Mouse (Mus musculus): ENCODE data around the gene Stat1.

Gene Stat1

DNA sequence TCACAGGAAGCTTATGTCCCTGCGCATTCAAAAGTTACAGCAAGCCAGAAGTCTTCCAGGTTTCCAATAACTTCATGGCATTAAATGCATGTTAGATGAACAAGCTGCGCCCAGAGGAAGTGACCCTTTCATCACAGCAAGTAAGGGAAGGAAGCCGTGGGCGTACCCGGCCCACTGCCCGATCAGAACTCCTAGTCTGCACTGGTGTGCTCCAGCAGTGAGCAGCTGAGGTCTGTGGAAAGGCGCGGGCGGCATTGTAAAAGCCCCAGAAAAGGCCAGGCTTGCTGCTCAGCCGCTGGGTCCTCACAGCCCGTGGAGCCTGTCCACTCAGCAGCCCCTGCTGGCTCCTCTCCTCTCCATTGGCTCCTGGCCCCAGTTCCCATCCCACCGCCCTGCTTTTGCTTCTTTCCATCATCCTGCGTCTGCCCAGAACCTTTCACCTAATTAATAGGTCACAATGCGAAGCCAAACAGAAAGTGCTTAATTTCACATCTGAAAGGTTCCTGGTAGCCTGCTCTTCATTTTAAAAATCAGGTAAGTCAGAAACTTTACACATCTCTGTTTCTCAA lies 47.5 kb downstream of the Stat1 start:
- peak; percentile 48 to 58 for DNase-seq

DNA sequence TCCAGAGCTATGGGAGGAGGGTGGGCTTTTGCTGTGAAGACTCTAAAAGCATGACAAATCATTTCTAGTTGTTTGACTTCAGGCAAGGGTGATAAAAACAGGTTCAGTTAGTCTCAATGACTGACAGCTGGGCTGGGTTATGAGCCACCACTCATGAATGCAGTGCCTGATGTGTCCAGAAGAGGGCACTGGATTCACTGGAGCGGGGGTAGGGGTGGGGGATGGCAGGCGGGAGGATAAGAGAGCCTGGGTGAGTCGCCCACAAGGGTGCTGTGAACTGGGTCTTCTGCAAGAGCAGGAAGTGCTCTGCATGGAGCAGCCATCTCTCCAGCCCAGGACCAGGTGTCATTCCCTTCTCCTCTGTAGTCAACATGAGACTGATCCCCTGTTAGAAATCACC lies 50.8 kb downstream of the Stat1 start:
- DNase-seq = peak in 1 of 2 experiments; percentile 54

DNA sequence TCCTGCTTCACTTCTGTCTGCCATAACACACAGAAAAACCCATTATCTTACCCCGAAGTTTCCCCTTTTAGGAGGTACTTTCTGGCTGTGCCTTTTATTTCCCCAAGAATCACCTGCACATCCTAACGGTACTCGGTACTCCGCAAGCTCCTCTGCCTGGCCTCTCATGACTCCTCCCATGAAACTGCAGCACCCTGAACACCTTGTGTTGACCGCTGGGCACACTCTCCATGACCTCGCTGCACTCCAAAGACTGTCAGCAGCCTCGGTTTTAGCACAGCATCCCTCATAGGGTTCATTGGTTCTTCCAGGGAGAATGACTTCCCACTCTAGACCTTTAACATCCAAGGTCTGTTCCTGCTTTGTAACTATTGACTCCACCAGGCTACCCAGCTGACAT lies 51.5 kb downstream of the Stat1 start:
- DNase-seq = no peak

DNA sequence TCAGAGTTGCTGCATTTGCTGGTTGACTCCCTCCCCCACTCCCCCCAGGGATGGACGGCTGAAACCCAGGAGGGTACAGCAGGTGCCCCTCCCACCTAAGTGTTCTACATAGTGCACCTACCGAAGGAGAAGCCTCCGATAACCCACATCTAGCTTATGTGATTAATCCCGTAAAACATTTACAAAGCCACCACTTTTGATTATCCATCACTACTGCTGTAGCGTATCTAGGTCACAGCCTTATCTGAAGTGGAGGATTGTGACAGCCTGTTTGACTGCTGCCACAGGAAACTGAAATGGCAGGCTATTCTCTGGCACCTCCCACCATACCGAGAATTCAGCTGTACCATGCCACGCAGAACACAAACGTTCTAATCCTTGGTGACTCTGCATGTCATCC lies 52.0 kb downstream of the Stat1 start:
- no peak for DNase-seq

DNA sequence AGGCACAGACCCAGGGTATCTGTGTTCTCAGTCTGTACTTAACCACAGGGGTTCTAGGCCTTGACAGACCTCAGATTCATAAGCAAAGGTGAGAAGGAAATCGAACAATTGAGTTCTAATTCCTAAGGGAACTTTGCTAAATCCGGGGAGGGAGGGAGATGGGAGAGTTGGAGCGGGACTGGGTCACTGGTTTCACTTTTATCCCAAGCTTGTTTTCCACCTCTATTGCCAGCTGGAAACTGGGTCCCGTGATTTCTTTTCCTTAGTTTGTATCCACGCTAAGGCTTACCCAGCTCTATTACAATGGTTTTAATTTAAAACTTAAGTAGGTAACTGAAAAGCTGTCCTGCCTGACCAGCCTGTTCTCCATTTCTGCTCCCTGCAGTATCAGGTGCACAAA lies 56.1 kb downstream of the Stat1 start:
- DNase-seq = no peak

DNA sequence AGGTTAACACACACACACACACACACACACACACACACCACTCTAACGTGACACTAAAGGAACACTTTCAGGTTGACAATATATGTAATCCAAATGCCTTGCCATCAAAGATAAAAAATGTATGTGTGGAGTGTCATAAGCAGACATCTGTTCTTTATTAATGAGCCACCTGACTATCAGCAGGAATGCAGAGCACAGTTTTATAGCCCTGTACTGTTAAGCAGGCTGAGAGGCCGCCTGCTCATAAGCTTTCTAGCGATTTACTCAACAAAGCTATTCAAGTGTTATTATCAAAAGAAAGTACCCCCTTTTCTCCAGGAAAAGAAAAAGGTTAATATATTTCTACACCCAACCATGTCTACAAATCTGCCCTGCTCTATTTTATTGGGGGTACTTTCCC lies 56.7 kb downstream of the Stat1 start:
- DNase-seq = no peak

DNA sequence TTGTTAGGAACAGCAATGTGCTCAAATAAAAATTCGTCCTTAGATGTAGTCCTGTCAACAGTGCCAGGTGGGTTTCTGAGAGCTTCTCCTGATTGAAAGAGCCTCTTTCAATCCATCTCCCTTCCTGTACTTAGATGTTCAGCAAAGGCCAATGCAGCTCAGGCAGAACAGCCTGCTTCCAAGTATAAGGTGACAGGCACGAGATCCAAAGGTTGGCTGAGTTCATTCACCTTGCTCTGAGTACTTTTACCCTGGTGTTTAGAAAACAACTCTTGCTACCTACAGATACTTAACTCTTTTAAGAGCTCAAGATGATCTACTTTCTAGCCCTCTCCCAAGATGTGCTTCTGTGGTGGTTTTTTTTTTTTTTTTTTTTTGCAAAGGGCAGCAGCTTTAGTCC lies 57.8 kb downstream of the Stat1 start:
- no peak for DNase-seq

DNA sequence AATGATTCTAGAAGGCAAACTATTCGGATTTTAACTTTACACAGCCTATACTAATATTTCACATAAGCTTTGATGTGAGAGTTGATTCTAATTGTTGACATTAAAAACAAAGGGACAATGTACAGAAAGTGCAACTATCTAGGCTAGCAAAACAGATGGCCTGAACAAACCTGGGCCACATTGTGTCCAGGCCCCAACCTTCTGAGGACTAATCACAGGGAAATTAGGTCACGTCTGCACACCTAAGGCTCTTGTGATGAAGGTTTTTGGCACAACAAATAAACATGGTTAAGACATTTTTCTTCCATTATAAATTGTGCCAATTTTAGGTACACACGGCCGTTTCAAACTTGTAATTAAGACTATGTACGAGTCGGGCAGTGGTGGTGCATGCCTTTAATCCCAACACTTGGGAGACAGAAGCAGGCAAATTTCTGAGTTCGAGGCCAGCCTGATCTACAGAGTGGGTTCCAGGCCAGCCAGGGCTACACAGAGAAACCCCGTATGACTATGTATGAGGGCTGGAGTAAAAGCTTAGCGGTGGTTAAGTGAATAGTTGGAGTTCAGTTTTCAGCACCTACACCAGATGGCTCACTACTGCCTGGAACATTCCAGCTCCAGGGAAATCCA lies 60.8 kb downstream of the Stat1 start:
- DNase-seq = no peak

DNA sequence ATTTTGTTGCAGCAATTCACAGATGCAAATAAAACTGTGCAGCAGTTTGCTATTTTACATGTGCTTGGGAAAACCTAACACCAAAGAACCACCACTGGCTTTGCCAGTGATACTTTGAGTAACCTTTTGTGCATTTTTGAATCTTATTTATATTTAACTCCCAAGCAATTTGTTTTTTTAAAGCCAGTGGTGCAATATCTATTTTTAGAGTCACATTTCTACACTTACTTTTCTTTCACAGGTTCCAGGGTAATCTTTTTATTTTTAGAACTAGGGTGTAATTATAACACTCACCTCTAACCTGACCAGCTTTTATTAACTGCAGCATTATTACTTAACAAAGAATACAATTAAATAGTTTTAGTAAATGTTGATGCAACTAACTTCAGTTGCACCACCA lies 62.8 kb downstream of the Stat1 start:
- no peak for DNase-seq

DNA sequence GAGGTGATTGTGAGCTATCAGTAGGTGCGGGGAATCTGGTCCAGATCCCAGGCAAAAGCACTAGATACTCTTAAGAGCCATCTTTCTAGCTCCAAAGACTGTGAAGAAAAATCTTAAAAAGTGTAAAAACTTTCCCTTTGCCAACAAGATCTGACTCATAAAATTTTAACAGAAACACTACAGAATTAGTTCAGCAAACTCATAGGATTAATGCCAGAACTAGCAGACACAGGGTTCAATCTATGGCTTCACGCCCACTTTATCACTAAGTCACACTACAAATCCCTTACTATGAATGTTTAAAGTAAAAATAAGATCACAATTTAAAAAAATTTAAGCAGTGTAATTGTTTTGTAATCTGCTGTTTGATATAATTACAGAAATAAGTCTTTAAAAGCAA lies 63.8 kb downstream of the Stat1 start:
- no peak for DNase-seq

Measured in lung, postnatal 4 days (tissue).